Mouse (Mus musculus): ENCODE measurements around the gene Nmi. TPM values are rescaled to one million over a fixed set of nuclear protein-coding genes. Genes with fewer than 3 reads are reported as not detected.

Nmi gene
- polyA plus RNA-seq, 1 experiment from 2014 or later: 12.1 TPM

DNA sequence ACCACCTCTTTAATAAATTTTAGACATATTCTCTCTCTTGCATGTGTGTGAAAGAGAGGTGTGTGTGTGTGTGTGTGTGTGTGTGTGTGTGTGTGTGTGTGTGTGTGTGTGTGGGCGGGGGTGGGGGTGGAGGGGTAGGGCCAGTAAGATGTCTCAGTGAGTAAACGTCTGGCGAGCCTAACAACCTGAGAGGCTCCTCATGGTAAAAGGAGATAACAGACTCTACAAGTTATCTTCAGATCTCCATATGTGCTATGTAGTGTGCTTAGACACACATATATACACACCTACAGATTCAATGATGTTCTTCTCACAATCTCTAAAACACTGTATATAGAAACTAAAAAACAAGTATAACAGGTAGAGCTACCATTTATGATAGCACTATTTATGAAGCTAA lies 34.5 kb downstream of the Nmi start:
- Histone ChIP-seq H3K9me3 (no peaks in the 10 kb centered on the region), H3K27ac (no peak overlapping the region), H3K4me1 (peaks cover 12% of the 10 kb centered on the region; the same call in 1 of the 2 replicates), H3K36me3 (no peaks in the 10 kb centered on the region), H3K4me3 (no peak overlapping the region), H3K9ac (no peak overlapping the region), H3K27me3 (no peaks in the 10 kb centered on the region), H3K4me2 (no peak overlapping the region)
- no peak for ATAC-seq (ENCODE audit: insufficient number of reproducible peaks, low FRiP score, low TSS enrichment, low read depth)
- WGBS: 61% methylated on average over 2 of the region's 3 CpGs

DNA sequence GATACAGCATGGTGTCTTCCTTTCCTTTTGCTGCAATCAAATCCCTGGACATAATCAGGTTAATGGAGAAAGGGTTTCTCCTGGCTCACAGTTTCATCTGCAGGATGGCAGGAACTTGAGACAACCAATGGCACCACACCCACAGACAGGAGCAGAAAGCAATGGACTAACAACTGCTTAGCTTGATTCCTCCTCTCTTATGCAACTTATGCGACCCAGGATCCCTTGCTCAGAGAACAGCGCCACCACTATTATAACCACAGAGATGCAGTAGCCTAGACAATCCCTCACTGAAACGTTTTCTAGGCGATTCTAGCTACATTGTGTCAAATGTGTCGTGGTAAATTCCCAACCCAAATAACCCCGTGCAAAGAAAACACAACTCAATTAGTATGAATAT lies 36.3 kb downstream of the Nmi start:
- no peak overlapping the region for H3K4me3 ChIP-seq
- no peak overlapping the region for H3K4me2 ChIP-seq
- H3K4me1 ChIP-seq: peaks cover 12% of the 10 kb centered on the region; the same call in 1 of the 2 replicates
- H3K27me3 ChIP-seq: no peaks in the 10 kb centered on the region
- no peak overlapping the region for H3K27ac ChIP-seq
- no peak for ATAC-seq (ENCODE audit: insufficient number of reproducible peaks, low FRiP score, low TSS enrichment, low read depth)
- no peaks in the 10 kb centered on the region for H3K36me3 ChIP-seq
- H3K9ac ChIP-seq: no peak overlapping the region
- 70% methylated on average over 6 of the region's 6 CpGs for WGBS
- no peaks in the 10 kb centered on the region for H3K9me3 ChIP-seq

DNA sequence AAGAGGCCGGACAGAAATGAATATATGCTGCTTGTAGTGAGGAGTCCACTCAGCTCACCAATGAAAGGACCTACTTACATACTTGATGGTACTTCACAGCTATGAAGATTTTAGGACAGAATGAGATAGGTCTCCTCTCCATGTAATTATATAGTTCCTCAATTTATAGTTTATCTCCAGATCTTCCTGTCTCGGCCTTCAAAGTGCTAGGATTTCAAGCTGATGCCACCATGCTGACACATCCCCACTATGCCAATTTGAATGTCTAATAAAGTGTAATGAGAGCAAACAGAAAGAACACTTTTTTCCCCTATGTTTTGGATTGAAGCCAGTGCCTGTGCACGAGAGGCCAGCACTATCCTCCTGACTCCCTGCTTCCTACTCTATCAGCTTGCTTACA lies 36.7 kb downstream of the Nmi start:
- WGBS: 78% methylated on average over 3 of the region's 3 CpGs
- Histone ChIP-seq H3K9me3 (no peaks in the 10 kb centered on the region), H3K9ac (no peak overlapping the region), H3K4me3 (no peak overlapping the region), H3K27me3 (no peaks in the 10 kb centered on the region), H3K4me1 (peaks cover 12% of the 10 kb centered on the region; the same call in 1 of the 2 replicates), H3K27ac (no peak overlapping the region), H3K4me2 (no peak overlapping the region), H3K36me3 (no peaks in the 10 kb centered on the region)
- no peak for ATAC-seq (ENCODE audit: insufficient number of reproducible peaks, low FRiP score, low TSS enrichment, low read depth)

DNA sequence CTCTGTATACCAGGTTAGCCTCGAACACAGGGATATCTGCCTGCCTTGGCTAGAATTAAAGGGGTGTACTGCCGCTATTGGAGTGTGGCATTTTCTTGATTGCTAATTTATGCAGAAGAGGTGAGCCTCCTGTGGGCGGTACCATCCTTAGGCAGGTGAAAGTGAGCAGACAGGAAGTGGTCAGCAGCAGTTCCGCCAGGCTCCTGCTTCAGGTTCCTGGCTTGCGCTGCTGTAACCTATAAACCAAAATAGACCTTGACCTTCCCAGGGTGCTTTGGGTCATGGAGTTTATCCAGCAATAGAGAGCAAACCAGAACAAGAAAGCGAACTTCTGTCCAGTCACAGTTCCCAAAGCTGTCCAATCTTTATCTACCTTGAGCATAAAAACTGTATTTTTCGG lies 37.4 kb downstream of the Nmi start:
- Histone ChIP-seq H3K9ac (no peak overlapping the region), H3K9me3 (no peaks in the 10 kb centered on the region), H3K4me1 (peaks cover 12% of the 10 kb centered on the region; the same call in 1 of the 2 replicates), H3K4me2 (0 out of 2 replicates have a peak overlapping the region, but pooled peaks have one; percentile 80), H3K27ac (no peak overlapping the region), H3K4me3 (no peak overlapping the region), H3K27me3 (no peaks in the 10 kb centered on the region), H3K36me3 (no peaks in the 10 kb centered on the region)
- no peak for ATAC-seq (ENCODE audit: insufficient number of reproducible peaks, low FRiP score, low TSS enrichment, low read depth)
- WGBS: 94% methylated on average over 7 of the region's 7 CpGs

DNA sequence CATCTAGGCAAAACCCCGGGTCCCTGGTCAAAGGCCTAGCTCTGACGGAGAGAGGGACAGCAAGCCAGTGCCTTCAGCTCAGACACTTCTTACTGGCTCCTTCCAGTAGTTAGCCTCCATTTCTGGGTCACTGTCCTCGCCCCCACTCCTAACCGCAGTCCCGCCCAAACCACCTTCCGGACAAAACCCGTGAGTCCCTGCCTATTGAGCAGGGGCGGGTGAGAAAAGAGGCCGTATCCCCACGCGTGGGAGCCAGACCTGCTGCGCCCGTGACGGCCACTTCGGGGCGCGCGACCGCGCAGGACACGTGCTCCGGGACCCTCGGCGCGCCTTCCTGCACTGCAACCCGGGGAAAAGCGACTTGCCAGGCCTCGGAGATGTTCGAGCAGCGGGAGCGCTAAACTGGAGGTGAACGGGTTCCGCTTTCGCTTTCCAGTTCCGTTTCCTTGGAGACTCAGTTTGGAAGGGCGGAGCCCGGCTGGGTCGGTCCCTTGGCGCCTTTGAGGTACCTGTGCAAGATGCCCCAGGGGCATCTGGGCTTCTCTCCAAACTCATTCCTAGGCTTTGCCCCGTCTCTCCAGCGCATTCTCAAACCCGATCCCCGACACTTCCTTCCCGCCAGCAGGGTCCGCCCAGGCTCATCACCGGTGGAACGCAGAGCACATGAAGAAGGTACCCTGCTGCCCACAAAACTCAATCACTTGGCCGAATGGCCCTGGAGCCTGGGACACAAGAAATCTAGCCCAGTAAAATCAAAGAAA lies 38.5 kb downstream of the Nmi start, which contains the start of gene Rbm43:
Gene Rbm43 (minus strand): TSS at position 590 of the 761 bp plus-strand sequence.
- Histone ChIP-seq H3K36me3 (peaks cover 3% of the 10 kb centered on the region; the same call in 1 of the 2 replicates), H3K9ac (peak within 1 kb of the TSS; percentile 56), H3K4me1 (peaks cover 12% of the 10 kb centered on the region; the same call in 1 of the 2 replicates), H3K4me2 (peak within 1 kb of the TSS; percentile 80), H3K9me3 (no peaks in the 10 kb centered on the region), H3K4me3 (peak within 1 kb of the TSS; percentile 60), H3K27me3 (no peaks in the 10 kb centered on the region), H3K27ac (peak within 1 kb of the TSS; percentile 79)
- peak; percentile 68; the same call in 1 of the 2 replicates for ATAC-seq (ENCODE audit: insufficient number of reproducible peaks, low FRiP score, low TSS enrichment, low read depth)
- WGBS: under 1% methylated on average over 48 of the region's 48 CpGs

DNA sequence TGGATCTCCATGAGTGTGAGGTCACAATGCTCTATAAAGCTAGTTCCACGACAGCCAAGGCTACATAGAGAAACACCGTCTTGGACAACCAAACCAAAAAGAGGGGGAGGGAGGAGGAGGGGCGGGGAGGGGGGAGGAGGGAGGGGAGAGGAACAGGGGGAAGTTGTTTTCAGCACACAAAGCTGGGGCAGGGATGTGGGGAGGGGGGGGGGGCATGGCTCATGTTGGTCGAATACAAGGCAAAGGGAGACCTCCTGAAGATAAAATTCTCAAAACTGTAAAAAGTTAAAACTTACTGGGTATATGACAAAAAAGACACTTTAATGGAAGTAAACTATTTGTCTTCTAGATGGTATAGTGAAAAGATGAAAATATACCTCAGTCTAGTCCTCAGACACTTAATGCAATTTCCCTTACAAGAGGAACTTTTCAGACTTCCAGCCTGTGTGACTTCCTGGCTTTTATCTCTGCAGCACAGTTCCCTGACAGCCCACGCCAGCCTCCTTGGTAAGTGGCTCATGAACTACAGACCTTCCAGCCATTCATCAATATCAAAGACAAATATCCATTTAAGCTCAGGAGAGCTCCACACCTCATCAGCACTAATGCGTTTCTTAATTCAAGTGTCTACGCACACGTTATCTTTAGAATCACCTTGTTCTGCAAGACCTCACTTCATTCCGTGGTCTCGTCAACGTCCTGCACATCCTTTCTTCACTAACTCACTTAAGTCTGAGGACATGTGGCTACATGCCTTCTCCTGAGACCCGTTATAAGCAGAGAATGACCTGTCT lies 39.8 kb downstream of the Nmi start:
- Histone ChIP-seq H3K4me2 (peak overlapping the region; percentile 80), H3K9me3 (no peaks in the 10 kb centered on the region), H3K9ac (no peak overlapping the region), H3K36me3 (peaks cover 8% of the 10 kb centered on the region; the same call in 1 of the 2 replicates), H3K27ac (no peak overlapping the region; the same call in 1 of the 2 replicates), H3K4me3 (peak overlapping the region; percentile 60), H3K4me1 (peaks cover 12% of the 10 kb centered on the region; the same call in 1 of the 2 replicates), H3K27me3 (no peaks in the 10 kb centered on the region)
- ATAC-seq (ENCODE audit: insufficient number of reproducible peaks, low FRiP score, low TSS enrichment, low read depth): no peak
- 34% methylated on average over 11 of the region's 12 CpGs for WGBS

DNA sequence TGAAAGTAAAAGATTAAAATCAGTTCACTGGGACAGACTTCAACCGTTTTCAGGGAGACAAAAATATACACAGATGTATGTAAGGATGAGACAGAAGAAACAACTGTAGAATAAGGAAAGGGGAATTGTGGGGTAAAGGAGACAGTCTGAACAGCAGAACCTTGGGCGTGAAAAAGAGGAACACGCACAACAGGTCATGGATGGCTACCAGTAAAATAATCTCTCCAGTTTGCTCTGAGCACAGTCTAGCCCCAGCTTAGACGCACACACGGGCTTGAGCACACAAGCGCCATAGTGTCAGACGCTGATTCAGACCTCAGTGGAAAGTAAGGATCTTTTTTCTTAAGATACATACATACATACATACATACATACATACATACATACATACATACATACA lies 42.1 kb downstream of the Nmi start:
- no peak overlapping the region for H3K4me3 ChIP-seq
- no peak overlapping the region for H3K27ac ChIP-seq
- H3K4me2 ChIP-seq: no peak overlapping the region
- 87% methylated on average over 7 of the region's 7 CpGs for WGBS
- H3K9me3 ChIP-seq: no peaks in the 10 kb centered on the region
- H3K4me1 ChIP-seq: peaks cover 12% of the 10 kb centered on the region; the same call in 1 of the 2 replicates
- no peak overlapping the region for H3K9ac ChIP-seq
- peaks cover 12% of the 10 kb centered on the region; the same call in 1 of the 2 replicates for H3K36me3 ChIP-seq
- no peak for ATAC-seq (ENCODE audit: insufficient number of reproducible peaks, low FRiP score, low TSS enrichment, low read depth)
- H3K27me3 ChIP-seq: no peaks in the 10 kb centered on the region

DNA sequence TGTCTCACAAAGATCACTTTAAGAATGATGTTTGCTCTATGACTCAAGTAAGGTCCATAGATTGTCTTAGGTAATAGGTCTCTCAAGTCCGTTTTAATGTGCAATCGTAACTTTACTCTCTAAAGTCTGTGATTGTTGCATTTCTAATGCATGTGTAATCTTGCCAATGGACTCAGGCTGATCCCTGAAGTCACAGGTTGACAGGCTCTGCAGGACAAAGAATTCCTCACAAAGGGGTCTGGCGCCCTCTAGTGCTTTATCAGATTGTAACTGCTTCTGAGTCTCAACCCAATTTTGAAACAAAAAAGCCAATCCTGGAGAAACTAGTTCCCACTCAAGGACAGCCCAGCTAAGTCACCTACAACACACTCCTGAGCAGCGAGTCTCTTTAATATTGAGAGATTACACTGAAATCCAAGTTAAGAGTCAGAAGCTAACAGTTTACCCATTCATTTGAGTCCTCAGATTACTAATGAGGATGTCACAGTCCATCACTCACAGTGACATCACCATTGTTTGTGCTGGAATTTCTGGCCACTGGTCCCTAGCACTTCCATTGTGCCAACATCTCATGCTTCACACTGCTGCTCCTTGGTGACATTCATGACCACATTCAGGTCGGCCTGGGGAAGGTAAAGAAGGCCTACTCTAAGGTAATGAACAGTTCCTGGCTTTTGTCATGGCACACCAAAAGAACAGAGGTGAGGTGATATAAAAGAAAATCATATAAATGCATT lies 58.2 kb downstream of the Nmi start:
- Histone ChIP-seq H3K36me3 (no peaks in the 10 kb centered on the region), H3K4me1 (peaks cover 12% of the 10 kb centered on the region), H3K27me3 (no peaks in the 10 kb centered on the region), H3K9ac (no peak overlapping the region), H3K9me3 (no peaks in the 10 kb centered on the region), H3K4me3 (no peak overlapping the region), H3K27ac (no peak overlapping the region), H3K4me2 (no peak overlapping the region)
- 14% methylated on average over 5 of the region's 5 CpGs for WGBS
- peak; percentile 76; the same call in 1 of the 2 replicates for ATAC-seq (ENCODE audit: insufficient number of reproducible peaks, low FRiP score, low TSS enrichment, low read depth)

DNA sequence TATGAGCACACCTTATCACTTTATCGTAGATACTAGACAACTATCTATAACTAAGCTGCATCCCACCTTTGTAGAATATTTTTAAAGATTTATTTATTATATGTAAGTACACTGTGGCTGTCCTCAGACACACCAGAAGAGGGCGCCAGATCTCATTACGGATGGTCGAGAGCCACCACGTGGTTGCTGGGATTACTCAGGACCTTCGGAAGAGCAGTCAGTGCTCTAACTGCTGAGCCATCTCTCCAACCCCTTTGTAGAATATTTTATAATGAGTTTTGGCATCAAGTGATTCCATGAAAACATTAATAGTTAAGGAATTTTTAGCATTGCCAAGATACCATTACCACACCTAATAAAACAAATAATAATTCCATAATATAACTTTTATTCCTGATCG lies 58.8 kb downstream of the Nmi start:
- peak; percentile 35; the same call in 1 of the 2 replicates for ATAC-seq (ENCODE audit: insufficient number of reproducible peaks, low FRiP score, low TSS enrichment, low read depth)
- H3K4me2 ChIP-seq: no peak overlapping the region
- no peak overlapping the region for H3K27ac ChIP-seq
- no peaks in the 10 kb centered on the region for H3K9me3 ChIP-seq
- H3K27me3 ChIP-seq: no peaks in the 10 kb centered on the region
- H3K9ac ChIP-seq: no peak overlapping the region
- WGBS: 46% methylated on average over 7 of the region's 7 CpGs
- H3K36me3 ChIP-seq: no peaks in the 10 kb centered on the region
- H3K4me1 ChIP-seq: peaks cover 12% of the 10 kb centered on the region
- H3K4me3 ChIP-seq: no peak overlapping the region

DNA sequence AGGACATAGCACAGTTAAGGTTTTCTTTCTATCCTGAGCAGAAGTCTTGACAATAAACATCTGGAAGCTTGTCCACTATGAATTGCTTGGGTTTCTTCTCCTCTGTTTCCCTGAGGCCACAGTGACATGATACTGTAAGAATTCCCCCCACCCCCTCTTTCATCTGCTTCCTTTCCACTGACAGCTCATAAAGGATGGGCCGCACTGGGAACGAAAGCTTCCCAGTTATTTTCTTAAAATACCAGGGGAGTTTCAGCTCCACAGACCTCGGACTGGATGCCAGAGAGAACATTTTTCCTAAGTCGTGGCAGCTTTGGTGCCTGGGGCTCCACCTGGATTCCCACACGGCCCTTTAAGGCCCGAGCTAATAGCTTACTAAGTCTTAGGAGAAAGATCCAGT lies 60.6 kb downstream of the Nmi start:
- Histone ChIP-seq H3K36me3 (no peaks in the 10 kb centered on the region), H3K4me1 (peaks cover 15% of the 10 kb centered on the region), H3K4me2 (no peak overlapping the region), H3K27ac (peak overlapping the region; percentile 51), H3K27me3 (no peaks in the 10 kb centered on the region), H3K9ac (no peak overlapping the region), H3K9me3 (no peaks in the 10 kb centered on the region), H3K4me3 (no peak overlapping the region)
- 13% methylated on average over 6 of the region's 6 CpGs for WGBS
- ATAC-seq (ENCODE audit: insufficient number of reproducible peaks, low FRiP score, low TSS enrichment, low read depth): no peak

DNA sequence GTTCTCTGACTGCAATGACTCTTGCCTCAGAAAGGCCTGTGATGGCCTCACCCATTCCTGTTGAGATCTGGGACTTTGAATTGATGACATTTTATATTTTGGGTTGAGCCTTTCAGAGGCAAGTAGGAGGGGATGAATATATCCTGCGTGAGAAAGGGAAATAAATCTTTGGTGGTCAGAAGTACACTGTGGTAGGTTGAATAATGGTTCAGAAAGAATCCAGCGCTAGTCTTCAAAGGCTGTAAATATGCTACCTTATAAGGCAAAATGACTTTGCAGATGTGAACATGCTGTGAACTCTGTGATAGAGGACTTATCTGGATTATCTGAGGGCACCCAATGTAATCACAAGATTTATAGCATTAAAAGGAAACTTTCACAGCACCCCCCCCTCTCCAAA lies 61.4 kb downstream of the Nmi start:
- no peaks in the 10 kb centered on the region for H3K27me3 ChIP-seq
- WGBS: 53% methylated on average over 2 of the region's 2 CpGs
- H3K36me3 ChIP-seq: no peaks in the 10 kb centered on the region
- peak overlapping the region; percentile 51; the same call in 1 of the 2 replicates for H3K27ac ChIP-seq
- no peak overlapping the region for H3K4me3 ChIP-seq
- no peak overlapping the region for H3K4me2 ChIP-seq
- ATAC-seq (ENCODE audit: insufficient number of reproducible peaks, low FRiP score, low TSS enrichment, low read depth): no peak
- H3K9me3 ChIP-seq: no peaks in the 10 kb centered on the region
- H3K9ac ChIP-seq: no peak overlapping the region
- H3K4me1 ChIP-seq: peaks cover 15% of the 10 kb centered on the region

Measured in limb, embryonic 15.5 days (tissue).